Mouse (Mus musculus) heart, postnatal 0 days (tissue): Measurements from ENCODE around the gene Prkd3. TPM values are rescaled to one million over a fixed set of nuclear protein-coding genes. Genes with fewer than 3 reads are reported as not detected.

Experiments
- ATAC-seq: fragments of 200-750 bp; cut with Nextera tagmentation; 2 replicates; pipeline ENCODE4 v1.8.0; 2017; ENCODE audit warnings: low read depth, moderate number of reproducible peaks, moderate library complexity; ENCODE audit not compliant: insufficient read depth
- DNase-seq: peaks from one replicate; pipeline ENCODE4 v3.0.0-alpha.2; 2016; ENCODE audit warnings: low spot score
- H3K27ac ChIP-seq: fragments of 300-500 bp; sonication (generic); 2 replicates; pipeline ENCODE4 v1.5.1; 2014; ENCODE audit warnings: low read depth, mild to moderate bottlenecking
- H3K27me3 ChIP-seq: fragments of 300-500 bp; sonication (generic); 2 replicates; pipeline ENCODE4 v1.6.1; 2014; ENCODE audit warnings: low read length, mixed read lengths; ENCODE audit not compliant: control insufficient read depth, insufficient read depth
- H3K36me3 ChIP-seq: fragments of 300-500 bp; sonication (generic); replicated peaks from 2 replicates; pipeline ENCODE4 v1.6.1; 2014; ENCODE audit warnings: low read length, mixed read lengths; ENCODE audit not compliant: control insufficient read depth, insufficient read depth
- H3K4me1 ChIP-seq: fragments of 300-500 bp; sonication (generic); 2 replicates; pipeline ENCODE4 v1.6.1; 2014; ENCODE audit warnings: antibody characterized with exemption; ENCODE audit not compliant: control insufficient read depth, insufficient read depth
- H3K4me2 ChIP-seq: fragments of 300-500 bp; sonication (generic); 2 replicates; pipeline ENCODE4 v1.6.1; 2014; ENCODE audit warnings: low read depth, mild to moderate bottlenecking, low read length, moderate library complexity
- H3K4me3 ChIP-seq: fragments of 300-500 bp; sonication (generic); 2 replicates; pipeline ENCODE4 v1.5.1; 2014; ENCODE audit warnings: low read depth, low read length
- H3K9ac ChIP-seq: fragments of 300-500 bp; sonication (generic); replicated peaks from 2 replicates; pipeline ENCODE4 v1.6.1; 2014; ENCODE audit warnings: low read depth, low read length, mixed read lengths
- H3K9me3 ChIP-seq: fragments of 300-500 bp; sonication (generic); replicated peaks from 2 replicates; pipeline ENCODE4 v1.6.1; 2016; ENCODE audit warnings: low read length; ENCODE audit not compliant: control insufficient read depth
- CTCF ChIP-seq: IDR thresholded peaks from 2 replicates; pipeline ENCODE4 v1.5.1; 2016; ENCODE audit warnings: antibody characterized with exemption, control low read depth, low read depth
- EP300 ChIP-seq: IDR thresholded peaks from 2 replicates; pipeline ENCODE4 v1.6.1; 2016; ENCODE audit warnings: antibody characterized with exemption, low read depth
- WGBS: fragments of 180-500 bp; shearing (Covaris S2); extraction: QIAGEN DNeasy Blood & Tissue Kit; methylation state at CpG from one replicate; pipeline ENCODE4 v1.1.7; 2014; 5-methylcytosine and 5-hydroxymethylcytosine counted together
- polyA plus RNA-seq: library from polyadenylated mRNA; unstranded; fragments of >200 nt; fragmentation: Nextera tagmentation; extraction: Ambion mirVana; gene quantifications from 2 replicates; pipeline ENCODE4 v1.2.1, GENCODE M21; 2015
- total RNA-seq: library from RNA; depleted of rRNA; stranded (reverse); fragments of >200 nt; gene quantifications from 2 replicates; pipeline ENCODE4 v1.2.3, GENCODE M21; 2014; ENCODE audit warnings: low replicate concordance

The Prkd3 gene
- total and polyA plus RNA-seq, 2 experiments from 2014 or later, result 12.4 to 39.7 TPM

GRCm38 (mm10) chr17:78993670-78994069, 26.9 kb downstream of the Prkd3 start:
- Histone ChIP-seq H3K4me2 (no peak overlapping the region), H3K9ac (no peak overlapping the region), H3K27ac (no peak overlapping the region), H3K36me3 (no peaks in the 10 kb centered on the region), H3K27me3 (no peaks in the 10 kb centered on the region), H3K9me3 (no peaks in the 10 kb centered on the region), H3K4me3 (no peak overlapping the region), H3K4me1 (peaks cover 8% of the 10 kb centered on the region; the same call in 1 of the 2 replicates)
- TF ChIP-seq CTCF (no peak), EP300 (no peak)
- 80% methylated on average over 2 of the region's 2 CpGs for WGBS
- ATAC-seq (no peak), DNase-seq (no peak)

DNA sequence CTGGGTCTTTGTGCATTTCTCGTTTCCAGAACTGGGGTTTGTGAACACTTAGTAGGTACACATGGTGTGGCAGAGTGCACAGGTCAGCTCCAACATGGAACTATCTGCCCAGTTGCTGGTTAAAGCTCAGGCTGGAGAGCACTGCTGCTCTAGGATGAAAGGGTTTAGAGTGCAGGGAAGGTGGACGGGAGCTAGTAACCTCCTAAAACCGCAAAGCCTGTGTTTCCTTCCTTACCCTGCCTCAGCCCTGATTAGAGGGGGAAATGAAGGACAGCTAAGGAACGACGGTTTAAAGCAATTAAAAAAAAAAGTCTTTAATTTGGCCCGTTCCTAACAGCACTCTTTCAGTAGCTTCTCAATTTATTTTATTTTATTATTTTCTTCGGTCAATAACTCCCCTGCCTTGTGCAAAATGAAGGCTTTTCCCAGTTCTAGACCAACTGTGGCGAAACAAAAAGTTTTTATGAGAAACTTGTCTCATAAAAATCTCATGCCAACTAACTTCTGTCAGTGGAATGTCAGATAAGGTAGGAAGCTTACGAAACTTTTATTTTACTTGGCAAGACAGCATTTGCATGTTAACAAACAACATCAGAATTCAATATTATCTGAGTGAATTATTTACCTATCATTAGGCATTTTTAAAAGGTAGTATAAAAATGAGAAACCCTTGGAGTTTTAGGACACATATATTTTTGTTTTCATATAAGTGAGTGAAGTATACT, 28.2 kb downstream of the Prkd3 start:
- Histone ChIP-seq H3K4me3 (no peak overlapping the region), H3K9ac (no peak overlapping the region), H3K4me2 (no peak overlapping the region), H3K4me1 (peaks cover 8% of the 10 kb centered on the region; the same call in 1 of the 2 replicates), H3K27ac (peak overlapping the region; percentile 39; the same call in 1 of the 2 replicates), H3K9me3 (no peaks in the 10 kb centered on the region), H3K27me3 (no peaks in the 10 kb centered on the region), H3K36me3 (no peaks in the 10 kb centered on the region)
- DNase-seq (no peak), ATAC-seq (no peak)
- TF ChIP-seq EP300 (no peak), CTCF (no peak)
- WGBS, result 55% methylated on average over 9 of the region's 9 CpGs

DNA sequence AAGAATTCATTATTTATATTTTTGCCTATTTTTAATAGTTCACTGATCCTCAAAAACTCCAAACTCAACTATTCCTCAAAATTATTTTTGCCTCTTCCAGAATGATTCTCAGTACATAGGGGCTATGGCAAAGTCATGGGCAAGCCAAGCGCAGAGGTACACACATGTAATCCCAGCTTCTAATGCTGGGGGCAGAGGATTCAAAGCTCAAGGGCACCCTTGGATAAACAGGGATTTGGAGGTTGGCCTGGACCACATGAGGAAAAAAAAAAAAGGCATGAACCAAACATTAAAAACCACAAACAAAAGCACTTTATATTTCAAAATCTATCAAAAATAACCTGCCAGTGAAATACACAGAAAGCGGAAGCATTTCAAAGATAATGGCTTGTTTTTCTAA, 29.1 kb downstream of the Prkd3 start:
- no peak overlapping the region for H3K4me2 ChIP-seq
- TF ChIP-seq CTCF, result no peak
- TF ChIP-seq EP300, result no peak
- H3K9me3 ChIP-seq, result no peaks in the 10 kb centered on the region
- no peaks in the 10 kb centered on the region for H3K27me3 ChIP-seq
- no peak overlapping the region for H3K4me3 ChIP-seq
- 89% methylated on average over 2 of the region's 2 CpGs for WGBS
- no peaks in the 10 kb centered on the region for H3K36me3 ChIP-seq
- no peak overlapping the region for H3K27ac ChIP-seq
- H3K9ac ChIP-seq, result no peak overlapping the region
- ATAC-seq (no peak), DNase-seq (no peak)
- peaks cover 8% of the 10 kb centered on the region; the same call in 1 of the 2 replicates for H3K4me1 ChIP-seq

DNA sequence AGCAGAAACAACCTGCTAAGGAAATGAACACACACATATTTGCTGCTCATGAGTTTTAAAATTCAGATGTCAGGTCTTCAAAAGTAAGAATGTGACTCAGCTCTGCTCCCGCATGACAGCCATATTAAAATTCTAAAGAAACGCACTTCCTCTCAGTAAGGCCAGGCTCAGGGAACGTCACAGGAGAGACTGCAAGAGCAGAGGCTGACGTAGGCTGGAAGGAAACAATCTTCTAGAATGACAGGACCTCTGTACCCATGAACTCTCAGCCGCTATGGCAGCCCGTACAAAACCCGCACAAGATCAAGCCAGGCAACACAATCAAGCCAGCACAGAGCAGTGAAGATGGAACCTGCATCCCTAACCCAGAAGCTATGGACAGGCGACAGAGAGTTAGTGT, 31.6 kb downstream of the Prkd3 start:
- 67% methylated on average over 8 of the region's 8 CpGs for WGBS

DNA sequence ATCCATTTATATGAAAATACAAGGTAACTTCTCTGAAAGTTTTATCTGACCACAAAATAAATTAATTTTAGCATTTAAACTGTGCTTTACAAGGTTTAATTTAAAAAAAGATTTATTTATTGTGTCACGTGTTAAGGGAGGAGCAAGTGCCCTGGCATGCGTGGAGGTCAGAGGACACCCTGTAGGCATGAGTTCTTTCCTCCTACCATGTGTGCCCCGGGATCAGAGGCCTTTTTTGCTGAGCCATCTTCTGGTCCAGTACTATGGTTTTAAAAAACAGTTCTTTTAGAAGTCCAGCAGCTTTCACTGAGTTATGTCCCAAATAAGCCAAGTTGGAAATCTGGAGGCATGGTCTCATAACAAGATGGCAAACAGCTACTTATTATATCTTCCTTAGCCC, 36.9 kb downstream of the Prkd3 start:
- Histone ChIP-seq H3K27me3 (no peaks in the 10 kb centered on the region), H3K4me3 (no peak overlapping the region), H3K4me2 (no peak overlapping the region), H3K9me3 (no peaks in the 10 kb centered on the region), H3K27ac (no peak overlapping the region), H3K9ac (no peak overlapping the region), H3K4me1 (no peaks in the 10 kb centered on the region), H3K36me3 (peaks cover 39% of the 10 kb centered on the region)
- no peak for ATAC-seq
- WGBS, result 91% methylated on average over 3 of the region's 3 CpGs
- no peak for TF ChIP-seq EP300
- no peak for TF ChIP-seq CTCF
- no peak for DNase-seq

More for the DNA sequence above, 31.6 kb downstream of the Prkd3 start:
- H3K4me1 ChIP-seq, result no peaks in the 10 kb centered on the region
- no peak overlapping the region for H3K4me3 ChIP-seq
- no peak overlapping the region for H3K4me2 ChIP-seq
- ATAC-seq, result no peak
- no peaks in the 10 kb centered on the region for H3K27me3 ChIP-seq
- H3K9me3 ChIP-seq, result no peaks in the 10 kb centered on the region
- no peak for TF ChIP-seq CTCF
- TF ChIP-seq EP300, result no peak
- no peak for DNase-seq
- no peak overlapping the region for H3K9ac ChIP-seq
- no peak overlapping the region for H3K27ac ChIP-seq
- H3K36me3 ChIP-seq, result peaks cover 6% of the 10 kb centered on the region

DNA sequence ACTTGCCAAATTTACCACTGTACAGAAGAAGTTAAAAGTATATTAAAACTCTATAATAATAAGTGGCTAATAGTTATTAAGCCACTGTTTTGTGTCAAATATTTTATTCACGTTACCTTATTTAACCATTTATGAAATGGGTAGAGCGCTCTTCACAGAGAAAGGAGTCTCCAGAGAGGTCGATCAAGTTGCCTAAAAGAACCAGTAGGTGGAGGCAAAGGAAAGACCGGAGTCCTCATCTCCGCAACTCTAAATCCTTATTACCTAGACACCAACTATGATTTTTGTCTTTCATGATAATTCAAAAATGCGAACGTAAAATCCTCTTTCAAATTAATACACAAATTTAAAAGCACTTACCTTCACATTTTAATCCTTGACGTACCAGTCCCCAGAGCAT, 37.5 kb downstream of the Prkd3 start:
- Histone ChIP-seq H3K36me3 (peaks cover 39% of the 10 kb centered on the region), H3K9ac (no peak overlapping the region), H3K9me3 (no peaks in the 10 kb centered on the region), H3K27me3 (no peaks in the 10 kb centered on the region), H3K4me1 (no peaks in the 10 kb centered on the region), H3K4me2 (no peak overlapping the region), H3K27ac (no peak overlapping the region), H3K4me3 (no peak overlapping the region)
- ATAC-seq (no peak), DNase-seq (no peak)
- TF ChIP-seq EP300 (no peak), CTCF (peak; percentile 13; the same call in 1 of the 2 replicates)
- 93% methylated on average over 8 of the region's 8 CpGs for WGBS
